Mouse (Mus musculus) adrenal gland (tissue): ENCODE results near the gene Pikfyve.

ENCODE experiments used
- intact Hi-C: fragments of 180-260 bp; cut with DNase I; formaldehyde crosslinking; loops from one replicate; pipeline ENCODE4 v1.15.1; 2025

Gene Pikfyve

DNA sequence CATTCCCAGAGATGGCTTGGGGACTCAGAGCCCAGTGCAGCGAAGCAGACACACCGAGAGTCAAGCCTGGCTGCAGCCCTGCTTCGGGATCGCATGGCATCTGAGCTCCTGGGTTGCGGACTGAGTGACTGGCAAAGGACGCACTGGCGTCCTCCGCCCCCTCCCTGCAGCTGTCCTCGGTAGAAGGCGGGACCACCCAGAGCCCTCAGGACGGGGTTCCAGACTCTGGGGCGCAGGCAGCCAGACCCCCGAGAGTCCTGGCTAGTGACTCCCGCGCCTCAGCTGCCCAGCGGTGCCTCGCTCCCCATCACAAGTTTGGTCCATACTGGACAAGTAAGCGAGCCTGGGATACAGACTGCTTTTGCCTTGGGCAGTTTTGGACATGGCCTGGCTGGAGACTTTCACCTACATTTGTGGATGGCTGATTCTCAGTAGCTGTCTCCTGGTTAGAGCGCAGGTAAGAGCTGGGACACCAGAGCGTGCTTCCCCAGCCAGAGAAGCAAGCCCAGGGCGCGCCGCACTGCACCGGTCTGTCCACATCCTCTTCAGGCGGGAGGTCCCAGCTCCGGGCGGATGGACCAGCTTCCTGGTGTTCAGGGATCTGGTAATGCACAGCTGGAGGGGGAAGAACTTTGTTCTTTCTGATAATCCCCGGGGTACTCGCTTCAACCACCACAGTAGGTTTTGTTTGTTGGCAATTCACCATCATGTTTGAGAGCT, 124.9 kb downstream of the Pikfyve start:
- intact Hi-C loops: loop anchor here (10.0 kb wide), 1 partner anchor 783 kb away; no protein-coding TSS in a partner anchor

- intact Hi-C loops: loop anchor here (1.0 to 10.0 kb wide), 3 partner anchors 76 to 783 kb away; no protein-coding TSS in a partner anchor
Observed at GRCm38 (mm10) chr1:65312118-65312517, 125.6 kb downstream of the Pikfyve start.

GRCm38 (mm10) chr1:65312896-65313295, 126.4 kb downstream of the Pikfyve start:
- intact Hi-C loops: loop anchor here (1.0 to 10.0 kb wide), 3 partner anchors 75 to 782 kb away; no protein-coding TSS in a partner anchor

- intact Hi-C loops: loop anchor here (10.0 kb wide), 1 partner anchor 780 kb away; no protein-coding TSS in a partner anchor
Observed at GRCm38 (mm10) chr1:65314054-65315021, 127.9 kb downstream of the Pikfyve start.

- intact Hi-C loops: loop anchor here (10.0 kb wide), 1 partner anchor 780 kb away; no protein-coding TSS in a partner anchor
Observed at GRCm38 (mm10) chr1:65315022-65315407, 128.5 kb downstream of the Pikfyve start.
